Mouse (Mus musculus): Measurements from ENCODE around the gene Tjap1. TPM values are rescaled to one million over a fixed set of nuclear protein-coding genes. Genes with fewer than 3 reads are reported as not detected.

Tjap1 gene
- total and polyA plus RNA-seq, 2 experiments = 2.5 to 13.2 TPM

GRCm38 (mm10) chr17:46242993-46243392, 39.8 kb downstream of the Tjap1 start:
- Histone ChIP-seq H3K79me2 (ENCODE audit: control insufficient read depth, insufficient read depth, low read length) (peaks cover 4% of the 10 kb centered on the region; the same call in 1 of the 2 replicates), H3K4me1 (ENCODE audit: control insufficient read depth, insufficient read depth, low read length) (peaks cover 5% of the 10 kb centered on the region), H3K27ac (replicated peaks; ENCODE audit: insufficient read depth, low read depth, low read length) (no peak overlapping the region), H3K36me3 (ENCODE audit: control insufficient read depth, insufficient read depth, low read length) (peaks cover 16% of the 10 kb centered on the region; the same call in 1 of the 2 replicates), H3K4me3 (ENCODE audit: insufficient read depth, low read depth, low read length) (no peak overlapping the region), H3K27me3 (ENCODE audit: control insufficient read depth, insufficient read depth, low read length) (no peaks in the 10 kb centered on the region), H3K9ac (ENCODE audit: low read depth, low read length) (no peak overlapping the region)
- 81% methylated on average over 4 of the region's 4 CpGs for WGBS
- DNase-seq (ENCODE audit: extremely low read depth, low read depth, low spot score) = no peak
- TF ChIP-seq CTCF (IDR thresholded peaks at IDR 0.05; ENCODE audit: low read depth, low read length) = no peak

GRCm38 (mm10) chr17:46242274-46242673, 40.6 kb downstream of the Tjap1 start:
- H3K27me3 ChIP-seq (ENCODE audit: control insufficient read depth, insufficient read depth, low read length) = no peaks in the 10 kb centered on the region
- no peak overlapping the region for H3K9ac ChIP-seq (ENCODE audit: low read depth, low read length)
- H3K36me3 ChIP-seq (ENCODE audit: control insufficient read depth, insufficient read depth, low read length) = peaks cover 18% of the 10 kb centered on the region; the same call in 1 of the 2 replicates
- WGBS = 87% methylated on average over 13 of the region's 13 CpGs
- H3K4me1 ChIP-seq (ENCODE audit: control insufficient read depth, insufficient read depth, low read length) = peaks cover 5% of the 10 kb centered on the region
- no peak overlapping the region for H3K4me3 ChIP-seq (ENCODE audit: insufficient read depth, low read depth, low read length)
- DNase-seq (ENCODE audit: extremely low read depth, low read depth, low spot score) = no peak
- TF ChIP-seq POLR2A (IDR thresholded peaks at IDR 0.05; ENCODE audit: extremely low read depth, insufficient read depth, low read length) = no peak
- no peak for TF ChIP-seq CTCF (IDR thresholded peaks at IDR 0.05; ENCODE audit: low read depth, low read length)
- H3K79me2 ChIP-seq (ENCODE audit: control insufficient read depth, insufficient read depth, low read length) = no peaks in the 10 kb centered on the region
- no peak overlapping the region for H3K27ac ChIP-seq (replicated peaks; ENCODE audit: insufficient read depth, low read depth, low read length)

GRCm38 (mm10) chr17:46241471-46241870, 41.4 kb downstream of the Tjap1 start:
- Histone ChIP-seq H3K27ac (replicated peaks; ENCODE audit: insufficient read depth, low read depth, low read length) (no peak overlapping the region), H3K4me1 (ENCODE audit: control insufficient read depth, insufficient read depth, low read length) (no peaks in the 10 kb centered on the region), H3K9ac (ENCODE audit: low read depth, low read length) (no peak overlapping the region), H3K4me3 (ENCODE audit: insufficient read depth, low read depth, low read length) (no peak overlapping the region), H3K79me2 (ENCODE audit: control insufficient read depth, insufficient read depth, low read length) (no peaks in the 10 kb centered on the region), H3K27me3 (ENCODE audit: control insufficient read depth, insufficient read depth, low read length) (no peaks in the 10 kb centered on the region), H3K36me3 (ENCODE audit: control insufficient read depth, insufficient read depth, low read length) (peaks cover 26% of the 10 kb centered on the region)
- DNase-seq (ENCODE audit: extremely low read depth, low read depth, low spot score) = no peak
- WGBS = 80% methylated on average over 11 of the region's 11 CpGs
- TF ChIP-seq POLR2A (IDR thresholded peaks at IDR 0.05; ENCODE audit: extremely low read depth, insufficient read depth, low read length) = no peak

- H3K27ac ChIP-seq (replicated peaks; ENCODE audit: insufficient read depth, low read depth, low read length) = no peak overlapping the region
- no peak for DNase-seq (ENCODE audit: extremely low read depth, low read depth, low spot score)
- WGBS = 92% methylated on average over 15 of the region's 15 CpGs
- H3K79me2 ChIP-seq (ENCODE audit: control insufficient read depth, insufficient read depth, low read length) = no peaks in the 10 kb centered on the region
- no peaks in the 10 kb centered on the region for H3K27me3 ChIP-seq (ENCODE audit: control insufficient read depth, insufficient read depth, low read length)
- TF ChIP-seq CTCF (IDR thresholded peaks at IDR 0.05; ENCODE audit: low read depth, low read length) (no peak), POLR2A (IDR thresholded peaks at IDR 0.05; ENCODE audit: extremely low read depth, insufficient read depth, low read length) (no peak)
- no peaks in the 10 kb centered on the region for H3K4me1 ChIP-seq (ENCODE audit: control insufficient read depth, insufficient read depth, low read length)
- H3K9ac ChIP-seq (ENCODE audit: low read depth, low read length) = no peak overlapping the region
- no peak overlapping the region for H3K4me3 ChIP-seq (ENCODE audit: insufficient read depth, low read depth, low read length)
- H3K36me3 ChIP-seq (ENCODE audit: control insufficient read depth, insufficient read depth, low read length) = peaks cover 32% of the 10 kb centered on the region
These were observed 43.2 kb downstream of the Tjap1 start for GRCm38 (mm10) chr17:46239516-46240114.

- no peak overlapping the region for H3K27ac ChIP-seq (replicated peaks; ENCODE audit: insufficient read depth, low read depth, low read length)
- peaks cover 42% of the 10 kb centered on the region for H3K36me3 ChIP-seq (ENCODE audit: control insufficient read depth, insufficient read depth, low read length)
These were observed 45.3 kb downstream of the Tjap1 start for GRCm38 (mm10) chr17:46237480-46237879.

GRCm38 (mm10) chr17:46237079-46237478, 45.7 kb downstream of the Tjap1 start:
- DNase-seq (ENCODE audit: extremely low read depth, low read depth, low spot score) = no peak
- Histone ChIP-seq H3K36me3 (ENCODE audit: control insufficient read depth, insufficient read depth, low read length) (peaks cover 42% of the 10 kb centered on the region), H3K4me3 (ENCODE audit: insufficient read depth, low read depth, low read length) (no peak overlapping the region), H3K9ac (ENCODE audit: low read depth, low read length) (no peak overlapping the region), H3K27ac (replicated peaks; ENCODE audit: insufficient read depth, low read depth, low read length) (no peak overlapping the region), H3K27me3 (ENCODE audit: control insufficient read depth, insufficient read depth, low read length) (no peaks in the 10 kb centered on the region), H3K4me1 (ENCODE audit: control insufficient read depth, insufficient read depth, low read length) (no peaks in the 10 kb centered on the region), H3K79me2 (ENCODE audit: control insufficient read depth, insufficient read depth, low read length) (no peaks in the 10 kb centered on the region)
- TF ChIP-seq CTCF (IDR thresholded peaks at IDR 0.05; ENCODE audit: low read depth, low read length) = no peak
- TF ChIP-seq POLR2A (IDR thresholded peaks at IDR 0.05; ENCODE audit: extremely low read depth, insufficient read depth, low read length) = no peak
- WGBS = 92% methylated on average over 6 of the region's 6 CpGs

More at GRCm38 (mm10) chr17:46237480-46237879, 45.3 kb downstream of the Tjap1 start:
- H3K4me3 ChIP-seq (ENCODE audit: insufficient read depth, low read depth, low read length) = no peak overlapping the region
- no peak overlapping the region for H3K9ac ChIP-seq (ENCODE audit: low read depth, low read length)
- TF ChIP-seq CTCF (IDR thresholded peaks at IDR 0.05; ENCODE audit: low read depth, low read length) = no peak
- no peak for TF ChIP-seq POLR2A (IDR thresholded peaks at IDR 0.05; ENCODE audit: extremely low read depth, insufficient read depth, low read length)
- H3K27me3 ChIP-seq (ENCODE audit: control insufficient read depth, insufficient read depth, low read length) = no peaks in the 10 kb centered on the region
- 77% methylated on average over 5 of the region's 5 CpGs for WGBS
- no peak for DNase-seq (ENCODE audit: extremely low read depth, low read depth, low spot score)
- H3K79me2 ChIP-seq (ENCODE audit: control insufficient read depth, insufficient read depth, low read length) = no peaks in the 10 kb centered on the region
- no peaks in the 10 kb centered on the region for H3K4me1 ChIP-seq (ENCODE audit: control insufficient read depth, insufficient read depth, low read length)
